Mouse (Mus musculus) myocyte (in vitro differentiated cells): ENCODE data around the gene Dact2. TPM values are rescaled to one million over a fixed set of nuclear protein-coding genes. Genes with fewer than 3 reads are reported as not detected.

ENCODE experiments used
- H3K27me3 ChIP-seq: one replicate; pipeline ENCODE4 v1.6.1; 2011; ENCODE audit not compliant: control insufficient read depth, insufficient read depth, insufficient read length
- H3K36me3 ChIP-seq: one replicate; pipeline ENCODE4 v1.6.1; 2011; ENCODE audit not compliant: control insufficient read depth, insufficient read depth
- H3K4me2 ChIP-seq: one replicate; pipeline ENCODE4 v1.6.1; 2011; ENCODE audit warnings: low read depth, control low read depth
- H3K4me3 ChIP-seq: one replicate; pipeline ENCODE4 v1.5.1; 2011; ENCODE audit warnings: mild to moderate bottlenecking, control low read depth, moderate library complexity
- H3K79me2 ChIP-seq: one replicate; pipeline ENCODE4 v1.6.1; 2011; ENCODE audit not compliant: control insufficient read depth, insufficient read depth
- H3ac ChIP-seq: one replicate; pipeline ENCODE4 v1.6.1; 2011; ENCODE audit not compliant: control insufficient read depth, insufficient read length
- CEBPB ChIP-seq: IDR thresholded peaks from 2 replicates; pipeline ENCODE4 v1.6.1; 2011; ENCODE audit warnings: mild to moderate bottlenecking, moderate library complexity; ENCODE audit not compliant: poor library complexity, insufficient read depth, severe bottlenecking
- E2F4 ChIP-seq: IDR thresholded peaks from one replicate; pipeline ENCODE4 v1.6.1; 2011; ENCODE audit warnings: mild to moderate bottlenecking, control low read depth, moderate library complexity; ENCODE audit not compliant: insufficient read depth
- MAX ChIP-seq: IDR thresholded peaks from one replicate; pipeline ENCODE4 v1.6.1; 2011; ENCODE audit warnings: low read depth, mild to moderate bottlenecking, control low read depth
- MYOD1 ChIP-seq, 3 experiments: IDR thresholded peaks; one replicate each; pipeline ENCODE4 v1.6.1; 2011; ENCODE audit warnings: control low read depth in 2 of 3, low read depth in 2 of 3, mild to moderate bottlenecking in 2 of 3, moderate library complexity in 1 of 3; ENCODE audit not compliant: insufficient read length in 2 of 3, control insufficient read depth in 1 of 3
- MYOG ChIP-seq, 3 experiments: IDR thresholded peaks; one replicate each; pipeline ENCODE4 v1.6.1; 2011; ENCODE audit warnings: control low read depth in 2 of 3, low read depth in 2 of 3, mild to moderate bottlenecking in 2 of 3; ENCODE audit not compliant: insufficient read length in 2 of 3, control insufficient read depth in 1 of 3, insufficient read depth in 1 of 3
- POLR2A ChIP-seq: IDR thresholded peaks from one replicate; pipeline ENCODE4 v1.6.1; 2011; ENCODE audit warnings: low read depth, mild to moderate bottlenecking, control low read depth, moderate library complexity; ENCODE audit not compliant: insufficient read length
- POLR2AphosphoS2 ChIP-seq: IDR thresholded peaks from one replicate; pipeline ENCODE4 v1.6.1; 2011; ENCODE audit warnings: low read depth, control low read depth; ENCODE audit not compliant: insufficient read length
- REST ChIP-seq: IDR thresholded peaks from one replicate; pipeline ENCODE4 v1.6.1; 2011; ENCODE audit warnings: mild to moderate bottlenecking, control low read depth, moderate library complexity; ENCODE audit not compliant: insufficient read depth, insufficient read length
- SRF ChIP-seq: IDR thresholded peaks from one replicate; pipeline ENCODE4 v1.6.1; 2011; ENCODE audit warnings: low read depth; ENCODE audit not compliant: control insufficient read depth, insufficient read length
- TCF12 ChIP-seq: IDR thresholded peaks from one replicate; pipeline ENCODE4 v1.6.1; 2011; ENCODE audit warnings: mild to moderate bottlenecking, control low read depth; ENCODE audit not compliant: poor library complexity, insufficient read depth, severe bottlenecking
- TCF3 ChIP-seq: IDR thresholded peaks from one replicate; pipeline ENCODE4 v1.6.1; 2011; ENCODE audit warnings: low read depth, control low read depth; ENCODE audit not compliant: insufficient read length
- USF1 ChIP-seq: IDR thresholded peaks from one replicate; pipeline ENCODE4 v1.6.1; 2011; ENCODE audit warnings: low read depth, mild to moderate bottlenecking, control low read depth, moderate library complexity
- polyA plus RNA-seq: library from polyadenylated mRNA; unstranded; fragments of >200 nt; fragmentation: generic; extraction: Trizol; gene quantifications from one replicate; pipeline ENCODE4 v1.2.1, GENCODE M21; 2012; ENCODE audit warnings: missing spikeins

Gene Dact2
- polyA plus RNA-seq, 1 experiment, result 0.95 TPM

DNA sequence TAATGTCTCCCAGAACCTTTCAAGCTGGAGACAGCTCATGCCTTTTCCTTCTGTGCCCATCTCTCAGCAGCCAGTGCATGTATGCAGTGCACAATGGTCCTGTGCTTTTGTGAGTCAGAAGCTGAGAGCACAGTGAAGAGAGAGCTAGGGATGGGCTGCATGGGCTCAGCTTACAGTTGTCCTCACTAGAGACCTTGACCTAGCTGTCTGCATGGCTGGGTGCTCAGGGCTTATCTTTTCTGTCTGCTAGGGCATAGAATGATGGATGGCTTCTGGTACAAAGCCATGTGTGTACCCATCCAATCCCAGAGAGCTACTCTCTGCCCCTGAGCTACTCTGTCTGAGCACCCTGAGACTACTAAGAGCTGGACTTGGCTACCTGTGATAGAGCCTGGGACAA lies 17.0 kb downstream of the Dact2 start:
- Histone ChIP-seq H3K36me3 (no peaks in the 10 kb centered on the region), H3K27me3 (no peaks in the 10 kb centered on the region), H3K4me3 (no peak overlapping the region), H3ac (no peak overlapping the region), H3K4me2 (no peak overlapping the region), H3K79me2 (no peaks in the 10 kb centered on the region)
- TF ChIP-seq MYOG (IDR thresholded peaks at IDR 0.05; ENCODE audit: control insufficient read depth in 1 of 3, insufficient read depth in 1 of 3, insufficient read length in 2 of 3, low read depth in 2 of 3) (no peak), TCF3 (no peak), SRF (no peak), MAX (no peak), CEBPB (no peak), USF1 (no peak), POLR2AphosphoS2 (no peak), REST (no peak), TCF12 (no peak), E2F4 (no peak), MYOD1 (IDR thresholded peaks at IDR 0.05; ENCODE audit: control insufficient read depth in 1 of 3, insufficient read length in 2 of 3, low read depth in 2 of 3) (no peak), POLR2A (no peak)

DNA sequence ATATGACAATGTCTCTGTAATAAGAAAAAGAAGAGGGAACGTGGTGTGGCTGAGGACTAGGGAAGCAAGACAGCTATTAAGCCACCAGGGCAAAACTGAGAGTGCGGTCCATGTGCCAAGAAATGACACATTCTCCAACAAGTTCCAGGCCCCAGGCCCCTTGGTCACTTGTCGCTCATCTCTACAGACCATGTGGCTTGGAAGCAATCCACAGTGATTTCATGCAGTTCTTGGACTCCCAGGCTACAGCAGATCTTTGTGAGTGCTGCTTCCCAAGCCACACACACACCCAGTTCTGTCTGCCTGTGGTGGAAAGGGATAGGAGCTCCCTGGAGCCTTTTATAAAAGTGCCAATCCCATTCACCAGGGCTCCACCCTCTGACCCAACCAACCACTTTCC lies 17.9 kb downstream of the Dact2 start:
- TF ChIP-seq TCF3 (no peak), USF1 (no peak), MAX (no peak), CEBPB (no peak), TCF12 (no peak), SRF (no peak), E2F4 (no peak), MYOG (IDR thresholded peaks at IDR 0.05; ENCODE audit: control insufficient read depth in 1 of 3, insufficient read depth in 1 of 3, insufficient read length in 2 of 3, low read depth in 2 of 3) (no peak), POLR2A (no peak)
- H3K36me3 ChIP-seq, result no peaks in the 10 kb centered on the region
- H3K79me2 ChIP-seq, result no peaks in the 10 kb centered on the region
- H3ac ChIP-seq, result no peak overlapping the region
- no peak overlapping the region for H3K4me3 ChIP-seq
- H3K27me3 ChIP-seq, result no peaks in the 10 kb centered on the region
- no peak overlapping the region for H3K4me2 ChIP-seq

DNA sequence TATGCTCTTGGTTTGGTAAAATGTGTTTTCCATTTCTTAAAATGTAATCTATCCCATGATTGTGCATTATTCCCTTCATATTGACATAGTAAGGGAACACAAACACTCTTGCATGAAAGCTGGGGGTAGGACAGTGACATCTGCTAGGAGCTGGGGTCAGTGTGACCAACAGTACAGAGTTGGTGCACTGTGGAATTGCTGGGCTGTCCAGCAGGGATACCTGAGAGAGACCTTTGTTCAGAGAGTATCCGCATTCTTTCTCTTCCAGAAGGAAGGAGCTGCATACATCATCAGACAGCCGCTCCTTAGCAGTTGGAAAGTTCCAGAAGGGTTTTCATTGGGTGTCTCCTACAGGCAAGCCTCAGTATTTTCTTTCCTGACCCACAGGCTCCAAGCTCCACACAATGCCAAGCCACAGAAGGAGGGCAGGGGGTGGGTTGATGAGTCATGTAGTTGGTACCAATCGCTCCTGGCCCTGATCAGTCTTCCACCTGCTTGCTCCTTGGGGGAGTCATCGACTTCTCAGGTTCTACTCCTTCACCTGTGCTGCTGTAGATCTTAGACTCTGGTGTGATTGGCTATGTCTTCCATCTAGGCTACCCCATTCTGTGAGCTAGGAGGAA lies 19.8 kb downstream of the Dact2 start:
- H3K4me3 ChIP-seq, result no peak overlapping the region
- TF ChIP-seq TCF12 (no peak), MAX (no peak), POLR2A (no peak), MYOG (IDR thresholded peaks at IDR 0.05; ENCODE audit: control insufficient read depth in 1 of 3, insufficient read depth in 1 of 3, insufficient read length in 2 of 3, low read depth in 2 of 3) (no peak)
- H3K27me3 ChIP-seq, result no peaks in the 10 kb centered on the region
- H3K79me2 ChIP-seq, result no peaks in the 10 kb centered on the region
- no peak overlapping the region for H3K4me2 ChIP-seq
- H3K36me3 ChIP-seq, result no peaks in the 10 kb centered on the region
- no peak overlapping the region for H3ac ChIP-seq

GRCm38 (mm10) chr17:14183717-14184116 lies 20.4 kb downstream of the Dact2 start:
- no peak overlapping the region for H3K4me2 ChIP-seq
- H3K4me3 ChIP-seq, result no peak overlapping the region
- no peaks in the 10 kb centered on the region for H3K79me2 ChIP-seq
- no peak for TF ChIP-seq MYOD1 (IDR thresholded peaks at IDR 0.05; ENCODE audit: control insufficient read depth in 1 of 3, insufficient read length in 2 of 3, low read depth in 2 of 3)
- TF ChIP-seq POLR2A, result no peak
- no peak for TF ChIP-seq CEBPB
- TF ChIP-seq POLR2AphosphoS2, result no peak
- TF ChIP-seq E2F4, result no peak
- TF ChIP-seq TCF3, result no peak
- TF ChIP-seq MAX, result no peak
- TF ChIP-seq REST, result no peak
- TF ChIP-seq MYOG (IDR thresholded peaks at IDR 0.05; ENCODE audit: control insufficient read depth in 1 of 3, insufficient read depth in 1 of 3, insufficient read length in 2 of 3, low read depth in 2 of 3), result no peak
- TF ChIP-seq SRF, result no peak
- TF ChIP-seq TCF12, result no peak
- no peak for TF ChIP-seq USF1
- H3ac ChIP-seq, result no peak overlapping the region
- H3K27me3 ChIP-seq, result no peaks in the 10 kb centered on the region
- no peaks in the 10 kb centered on the region for H3K36me3 ChIP-seq

GRCm38 (mm10) chr17:14182860-14183259 lies 21.2 kb downstream of the Dact2 start:
- TF ChIP-seq POLR2A (no peak), MYOG (IDR thresholded peaks at IDR 0.05; ENCODE audit: control insufficient read depth in 1 of 3, insufficient read depth in 1 of 3, insufficient read length in 2 of 3, low read depth in 2 of 3) (no peak), TCF3 (no peak), CEBPB (no peak), SRF (no peak), MYOD1 (IDR thresholded peaks at IDR 0.05; ENCODE audit: control insufficient read depth in 1 of 3, insufficient read length in 2 of 3, low read depth in 2 of 3) (no peak), REST (no peak), POLR2AphosphoS2 (no peak), E2F4 (no peak), MAX (no peak), USF1 (no peak), TCF12 (no peak)
- H3ac ChIP-seq, result no peak overlapping the region
- H3K79me2 ChIP-seq, result no peaks in the 10 kb centered on the region
- H3K27me3 ChIP-seq, result no peaks in the 10 kb centered on the region
- H3K4me2 ChIP-seq, result no peak overlapping the region
- no peaks in the 10 kb centered on the region for H3K36me3 ChIP-seq
- H3K4me3 ChIP-seq, result no peak overlapping the region
